Mouse (Mus musculus) retina, embryonic 14.5 days (tissue): ENCODE data around the gene Ralgps2.

Experiments used
- DNase-seq: peaks from one replicate; pipeline ENCODE4 v3.0.0-alpha.2; 2015; ENCODE audit warnings: low spot score

Ralgps2 gene

GRCm38 (mm10) chr1:156769621-156770297, 169.7 kb downstream of the Ralgps2 start:
- no peak for DNase-seq

GRCm38 (mm10) chr1:156769163-156769562, 170.3 kb downstream of the Ralgps2 start:
- no peak for DNase-seq

DNA sequence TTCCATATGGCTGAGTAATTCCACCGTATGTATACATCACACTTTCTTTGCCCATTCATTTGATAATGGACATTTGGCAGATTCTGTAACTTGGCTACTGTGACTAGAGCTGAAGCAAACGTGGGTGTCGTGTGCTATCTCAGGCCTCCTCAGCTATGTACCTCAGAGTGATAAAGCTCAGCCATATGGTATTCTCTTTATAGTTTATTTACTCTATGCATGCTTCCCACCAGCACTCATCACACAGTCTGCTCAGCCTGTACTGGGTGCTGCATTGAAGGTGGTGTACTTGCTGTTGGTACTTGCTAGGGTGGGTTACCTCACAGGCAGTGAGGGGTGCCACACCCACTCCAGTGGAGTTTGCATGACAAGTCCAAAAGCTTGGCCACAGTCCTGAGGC, 174.1 kb downstream of the Ralgps2 start:
- DNase-seq = no peak

GRCm38 (mm10) chr1:156764584-156764983, 174.8 kb downstream of the Ralgps2 start:
- no peak for DNase-seq

- DNase-seq = no peak
Measured at GRCm38 (mm10) chr1:156763280-156763679, 176.1 kb downstream of the Ralgps2 start.

DNA sequence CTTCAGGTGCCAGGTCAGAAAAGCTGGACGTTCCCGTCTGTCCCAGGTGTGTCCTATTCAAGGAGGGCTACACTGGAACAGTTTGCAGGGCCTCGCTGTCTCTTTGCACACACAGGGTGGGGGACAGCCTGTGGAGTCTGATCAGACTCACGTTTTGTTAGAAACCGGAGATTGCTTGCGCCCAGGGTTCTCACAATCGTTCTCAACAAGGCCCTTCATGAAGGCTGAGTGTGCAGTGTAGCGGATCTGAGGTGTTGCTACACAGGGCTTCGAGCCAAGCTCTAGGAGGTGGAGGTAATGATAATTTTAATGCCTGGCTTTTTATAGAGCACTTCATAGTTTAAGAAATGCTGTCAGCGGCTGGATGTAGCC, 178.0 kb downstream of the Ralgps2 start:
- no peak for DNase-seq

GRCm38 (mm10) chr1:156760549-156761429, 178.6 kb downstream of the Ralgps2 start:
- DNase-seq = no peak

GRCm38 (mm10) chr1:156758326-156758725, 181.1 kb downstream of the Ralgps2 start:
- DNase-seq = no peak

- DNase-seq = peak; percentile 51
Measured at GRCm38 (mm10) chr1:156754608-156755413, 184.6 kb downstream of the Ralgps2 start.
